28 mouse cellular contexts compared by ENCODE assay signal in genomic region chr11:20527901-20528300, GRCm38 (mm10). TPM values are rescaled to one million over a fixed set of nuclear protein-coding genes. Genes with fewer than 3 reads are reported as not detected.
DNase-seq lines count a peak whose midpoint lies in the region; ATAC-seq and TF ChIP-seq lines count a peak whose summit lies in the region.
"Had no signal": no experiment of that assay in that cellular context is flagged by ENCODE, and none has a peak within 500 bp of the region (broad histone marks: within the 10 kb centered on the region; RNA-seq: fewer than 3 reads in every experiment).

No protein-coding gene starts in this region.

- no peak overlapping the region for H3K4me3 ChIP-seq in cerebellum, adult 2 months (replicated peaks; ENCODE audit: insufficient read depth, low read depth, low read length)
- H3K4me3 ChIP-seq: embryonic facial prominence, embryonic 12.5 days; forebrain, embryonic 15.5 days; heart, embryonic 15.5 days; hindbrain, embryonic 12.5 days; limb, embryonic 12.5 days; liver, embryonic 15.5 days; midbrain, embryonic 12.5 days; neural tube, embryonic 15.5 days had no signal

- peak; percentile 85 for DNase-seq in left cerebral cortex, postnatal 4 days
- no peak for DNase-seq in left cerebral cortex, adult 8-10 months (ENCODE audit: low spot score in 2 of 2)
- peak; percentile 68 to 79 for DNase-seq in cerebellum, adult 2 months
- DNase-seq in cerebellum, postnatal 14 days: peak; percentile 70 to 73
- DNase-seq in layer of hippocampus, postnatal 36 days: no peak
- no peak for DNase-seq in right cerebral cortex, adult 2 months (ENCODE audit: low spot score in 2 of 2)
- no peak for DNase-seq in gastrocnemius, adult 18-20 months (ENCODE audit: low spot score)
- DNase-seq: adrenal gland, postnatal 36 days; embryo, embryonic 11 days; gastrocnemius, postnatal 10 days; kidney, adult 8-10 months; kidney, postnatal 4 days; lung, embryonic 14.5 days; lung, postnatal 14 days; retina, postnatal 1 day; spleen, adult 18-20 months; thymus, postnatal 25 days had no signal

- peaks cover 3% of the 10 kb centered on the region for H3K4me1 ChIP-seq in cerebellum, adult 2 months (ENCODE audit: control insufficient read depth, insufficient read depth, low read length)

- no peak for TF ChIP-seq CTCF in cerebellum, adult 2 months (IDR thresholded peaks at IDR 0.05; ENCODE audit: borderline replicate concordance, insufficient read depth, low read depth, low read length)

- peak; percentile 53 for ATAC-seq in cerebellum, adult (ENCODE audit: insufficient number of reproducible peaks, low FRiP score, low TSS enrichment)
- ATAC-seq: forebrain, embryonic 15.5 days; intestine, embryonic 16.5 days had no signal

- intact Hi-C loops in left cerebral cortex, postnatal 4 days (cut with DNase I): no loop called here

- no peak overlapping the region for H3K27ac ChIP-seq in cerebellum, adult 2 months (ENCODE audit: insufficient read depth, low read length)
- H3K27ac ChIP-seq: embryonic facial prominence, embryonic 12.5 days; forebrain, embryonic 15.5 days; heart, embryonic 15.5 days; hindbrain, embryonic 12.5 days; kidney, postnatal 0 days; limb, embryonic 12.5 days; liver, embryonic 15.5 days; midbrain, embryonic 12.5 days; neural tube, embryonic 15.5 days had no signal

- TF ChIP-seq POLR2A in cerebellum, adult 2 months (IDR thresholded peaks at IDR 0.05; ENCODE audit: borderline replicate concordance, insufficient read depth, low read length): no peak

- WGBS in cerebellum, adult 2 months: 40% methylated on average over 3 of the region's 3 CpGs

- H3K27me3 ChIP-seq in cerebellum, adult 2 months (ENCODE audit: control insufficient read depth, insufficient read depth, low read length): no peaks in the 10 kb centered on the region
- H3K27me3 ChIP-seq: embryonic facial prominence, embryonic 12.5 days; forebrain, embryonic 15.5 days; heart, embryonic 15.5 days; hindbrain, embryonic 12.5 days; limb, embryonic 12.5 days; midbrain, embryonic 12.5 days; neural tube, embryonic 15.5 days had no signal

RNA-seq across cellular contexts. Expression of gene Sertad2, which starts 15.2 kb away (rescaled TPM):
- 10 to 100 TPM; 28.2 to 30.9 TPM for total RNA-seq in left cerebral cortex, postnatal 4 days (2021)
- total RNA-seq in left cerebral cortex, adult 8-10 months (2022): 10 to 100 TPM; 25.2 to 28.3 (median 27.6) TPM
- polyA plus RNA-seq in cerebellum, adult 2 months (2012; rRNA removed): 15.5 and 15.9 TPM in 2 replicates
- total RNA-seq in layer of hippocampus, postnatal 36 days (2021): 10 to 100 TPM; 21.3 to 22.2 TPM
- 10 to 100 TPM; 12.4 to 12.8 TPM for total RNA-seq in gastrocnemius, adult 18-20 months (2021)

Comparison
In these comparisons a context has a peak if more than half of its experiments do, and no peak if none do; other contexts are left out.
1. DNase-seq: peak in left cerebral cortex, postnatal 4 days (single experiment), cerebellum, adult 2 months (2 of 2) and cerebellum, postnatal 14 days (2 of 2); none in left cerebral cortex, adult 8-10 months (0 of 2), layer of hippocampus, postnatal 36 days (0 of 2), right cerebral cortex, adult 2 months (0 of 2) and gastrocnemius, adult 18-20 months (single experiment).